ENCODE assay signal across 29 mouse cellular contexts in genomic region chr4:148978926-148979325, GRCm38 (mm10).
DNase-seq lines count a peak whose midpoint lies in the region; ATAC-seq and TF ChIP-seq lines count a peak whose summit lies in the region.
"Had no signal": no experiment of that assay in that cellular context is flagged by ENCODE, and none has a peak within 500 bp of the region (broad histone marks: within the 10 kb centered on the region; RNA-seq: fewer than 3 reads in every experiment).

No protein-coding gene starts in this region.

- no peak for ATAC-seq in heart, embryonic 13.5 days (ENCODE audit: extremely low read depth, insufficient number of reproducible peaks, low FRiP score, low TSS enrichment)
- ATAC-seq in lung, embryonic 14.5 days (ENCODE audit: insufficient read depth), result no peak
- no peak for ATAC-seq in neural tube, embryonic 15.5 days (ENCODE audit: low FRiP score)
- ATAC-seq: CD4-positive, CD25-positive, alpha-beta regulatory T cell, adult 4 months; forebrain, embryonic 13.5 days; inflammation-experienced regulatory T-cells, adult 6 months; midbrain, embryonic 15.5 days had no signal

- H3K36me3 ChIP-seq in heart, embryonic 13.5 days, result peaks cover 17% of the 10 kb centered on the region
- peaks cover 12% of the 10 kb centered on the region for H3K36me3 ChIP-seq in lung, embryonic 14.5 days (ENCODE audit: insufficient read depth)
- no peaks in the 10 kb centered on the region for H3K36me3 ChIP-seq in neural tube, embryonic 15.5 days
- H3K36me3 ChIP-seq: hindbrain, embryonic 15.5 days; midbrain, embryonic 15.5 days had no signal

- no peak for TF ChIP-seq CTCF in lung, embryonic 14.5 days (IDR thresholded peaks at IDR 0.05; ENCODE audit: low read depth)

- 0 out of 2 replicates have a peak overlapping the region, but pooled peaks have one; percentile 42 for H3K27ac ChIP-seq in heart, embryonic 13.5 days (replicated peaks)
- H3K27ac ChIP-seq in lung, embryonic 14.5 days (ENCODE audit: low read depth), result peak overlapping the region; percentile 42; the same call in 1 of the 2 replicates
- peak overlapping the region; percentile 33; the same call in 1 of the 2 replicates for H3K27ac ChIP-seq in neural tube, embryonic 15.5 days (replicated peaks)
- H3K27ac ChIP-seq: forebrain, embryonic 13.5 days; hindbrain, embryonic 15.5 days; layer of hippocampus, adult 2 months; left cerebral cortex, adult 2 months; limb, embryonic 12.5 days; liver, embryonic 15.5 days; midbrain, embryonic 10.5 days; midbrain, embryonic 15.5 days had no signal

- no peak overlapping the region for H3K4me2 ChIP-seq in heart, embryonic 13.5 days
- H3K4me2 ChIP-seq in lung, embryonic 14.5 days, result no peak overlapping the region
- H3K4me2 ChIP-seq in neural tube, embryonic 15.5 days, result no peak overlapping the region
- H3K4me2 ChIP-seq: embryonic facial prominence, embryonic 13.5 days; forebrain, embryonic 13.5 days; heart, embryonic 12.5 days; hindbrain, embryonic 15.5 days; limb, embryonic 12.5 days; liver, embryonic 15.5 days; midbrain, embryonic 15.5 days had no signal

- no peaks in the 10 kb centered on the region for H3K9me3 ChIP-seq in heart, embryonic 13.5 days
- H3K9me3 ChIP-seq in lung, embryonic 14.5 days (ENCODE audit: low read depth, low read length), result no peaks in the 10 kb centered on the region
- no peaks in the 10 kb centered on the region for H3K9me3 ChIP-seq in neural tube, embryonic 15.5 days (replicated peaks)
- H3K9me3 ChIP-seq: embryonic facial prominence, embryonic 13.5 days; forebrain, embryonic 13.5 days; heart, embryonic 12.5 days; hindbrain, embryonic 15.5 days; limb, embryonic 12.5 days; liver, embryonic 15.5 days; midbrain, embryonic 10.5 days; midbrain, embryonic 15.5 days had no signal

- H3K27me3 ChIP-seq in heart, embryonic 13.5 days (replicated peaks), result no peaks in the 10 kb centered on the region
- H3K27me3 ChIP-seq in lung, embryonic 14.5 days (ENCODE audit: insufficient read depth, low read length), result no peaks in the 10 kb centered on the region
- no peaks in the 10 kb centered on the region for H3K27me3 ChIP-seq in neural tube, embryonic 15.5 days (replicated peaks)
- H3K27me3 ChIP-seq: forebrain, embryonic 13.5 days; heart, embryonic 12.5 days; hindbrain, embryonic 15.5 days; liver, embryonic 15.5 days; midbrain, embryonic 15.5 days had no signal

- intact Hi-C loops in heart, postnatal 14 days (cut with DNase I), result no loop called here

- DNase-seq in heart, postnatal 14 days, result no peak
- no peak for DNase-seq in lung, embryonic 14.5 days
- no peak for DNase-seq in lung, postnatal 36 days
- DNase-seq in ES-CJ7 (ENCODE audit: low read depth, low spot score), result peak; percentile 52
- no peak for DNase-seq in cerebellum, postnatal 10 days
- DNase-seq: cerebellum, adult 8-10 months; embryo, embryonic 11 days; gastrocnemius, postnatal 10 days; heart, postnatal 4 days; kidney, adult 2 months; kidney, postnatal 36 days; right cerebral cortex, postnatal 4 days; thymus, adult 18-20 months; thymus, postnatal 25 days had no signal

- no peak overlapping the region for H3K9ac ChIP-seq in heart, embryonic 13.5 days
- H3K9ac ChIP-seq in lung, embryonic 14.5 days, result no peak overlapping the region
- no peak overlapping the region for H3K9ac ChIP-seq in neural tube, embryonic 15.5 days (replicated peaks)
- H3K9ac ChIP-seq: embryonic facial prominence, embryonic 13.5 days; forebrain, embryonic 13.5 days; heart, embryonic 12.5 days; hindbrain, embryonic 15.5 days; liver, embryonic 15.5 days; midbrain, embryonic 15.5 days had no signal

- peaks cover 60% of the 10 kb centered on the region for H3K4me1 ChIP-seq in heart, embryonic 13.5 days
- H3K4me1 ChIP-seq in lung, embryonic 14.5 days (ENCODE audit: insufficient read depth), result peaks cover 11% of the 10 kb centered on the region; the same call in 1 of the 2 replicates
- H3K4me1 ChIP-seq in neural tube, embryonic 15.5 days, result peaks cover 52% of the 10 kb centered on the region
- H3K4me1 ChIP-seq: liver, embryonic 15.5 days had no signal

- H3K4me3 ChIP-seq in heart, embryonic 13.5 days, result no peak overlapping the region
- H3K4me3 ChIP-seq in lung, embryonic 14.5 days (ENCODE audit: low read depth, low read length), result no peak overlapping the region
- H3K4me3 ChIP-seq in neural tube, embryonic 15.5 days (replicated peaks), result no peak overlapping the region
- H3K4me3 ChIP-seq: embryonic facial prominence, embryonic 13.5 days; erythroblast, embryonic 14.5 days; forebrain, embryonic 13.5 days; heart, embryonic 12.5 days; hindbrain, embryonic 15.5 days; layer of hippocampus, adult 2 months; left cerebral cortex, adult 2 months; limb, embryonic 12.5 days; liver, embryonic 15.5 days; midbrain, embryonic 10.5 days; midbrain, embryonic 15.5 days had no signal

- 83% methylated on average over 11 of the region's 11 CpGs for WGBS in heart, embryonic 13.5 days
- 85% methylated on average over 11 of the region's 11 CpGs for WGBS in lung, embryonic 14.5 days
- WGBS in neural tube, embryonic 15.5 days, result 75% methylated on average over 11 of the region's 11 CpGs
